Mouse (Mus musculus): ENCODE data around the gene Tlr12.

DNA sequence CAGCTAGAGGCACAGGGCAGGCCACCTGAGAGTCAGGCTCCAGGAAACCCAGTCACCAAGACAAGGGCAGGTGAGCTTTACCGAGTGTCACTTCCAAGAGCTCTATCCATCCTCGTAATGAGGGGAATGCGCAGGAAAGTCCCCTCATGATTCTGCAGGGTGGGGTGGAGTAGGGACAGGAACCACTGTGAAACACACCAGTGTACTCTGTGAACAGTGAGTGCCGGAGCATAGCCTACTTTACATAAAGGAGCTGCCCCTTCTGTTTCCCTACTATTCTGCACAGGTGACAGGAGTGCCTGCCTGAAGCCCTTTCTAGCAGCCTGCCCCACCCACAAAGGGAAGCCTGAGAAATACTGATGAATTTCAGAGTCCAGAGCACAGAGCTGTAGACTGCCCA is 25.1 kb downstream of the Tlr12 start:
- TF ChIP-seq CTCF (IDR thresholded peaks at IDR 0.05; ENCODE audit: low read depth) = no peak
- TF ChIP-seq EP300 (IDR thresholded peaks at IDR 0.05; ENCODE audit: low read depth) = no peak
